Mouse (Mus musculus): ENCODE data around the gene Akr1b7.

DNA sequence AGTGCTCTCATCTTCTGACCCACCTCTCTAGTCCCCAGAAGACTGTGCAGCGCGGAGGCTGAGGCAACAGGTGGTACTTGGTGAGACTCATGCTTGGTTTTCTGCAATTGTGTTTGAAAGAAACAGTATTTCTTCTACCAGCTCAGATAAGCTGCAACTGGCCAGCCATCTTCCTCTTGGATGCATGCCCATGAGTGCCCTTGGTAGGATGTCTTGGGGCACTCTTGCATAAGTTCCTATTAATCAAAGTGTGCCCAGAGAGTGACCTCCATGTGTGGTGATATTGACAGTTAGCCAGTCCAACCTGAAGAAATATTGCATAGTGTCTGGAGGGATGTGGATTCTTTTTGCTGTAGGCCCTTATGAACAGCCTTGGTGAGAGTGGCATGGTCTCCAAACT, 4.4 kb downstream of the Akr1b7 start:
- TF ChIP-seq POLR2A (IDR thresholded peaks at IDR 0.05; ENCODE audit: control insufficient read depth, extremely low read depth, insufficient read depth, low read length, poor library complexity) (no peak), CTCF (IDR thresholded peaks at IDR 0.05; ENCODE audit: borderline replicate concordance, control insufficient read depth, extremely low read depth, insufficient read depth, low read length, poor library complexity) (no peak)
